Mouse (Mus musculus) E14TG2a.4 (cell line): ENCODE measurements around the gene Trim65.

ENCODE experiments used
- CTCF ChIP-seq: conservative IDR thresholded peaks from 2 replicates; pipeline ENCODE4 v1.5.1; 2014; ENCODE audit warnings: low read length
- NANOG ChIP-seq: IDR thresholded peaks from 2 replicates; pipeline ENCODE4 v1.6.1; 2014; ENCODE audit warnings: borderline replicate concordance, low read length, mixed read lengths
- POU5F1 ChIP-seq: IDR thresholded peaks from 2 replicates; pipeline ENCODE4 v1.6.1; 2014; ENCODE audit warnings: low read length, borderline replicate concordance

- TF ChIP-seq CTCF, result no peak
- no peak for TF ChIP-seq NANOG
- no peak for TF ChIP-seq POU5F1
Measured at GRCm38 (mm10) chr11:116107777-116108285, 23.1 kb downstream of the Trim65 start.
